Comparison of ENCODE assay signal across 8 mouse cellular contexts in genomic region chr3:37687158-37687980, GRCm38 (mm10). TPM values are rescaled to one million over a fixed set of nuclear protein-coding genes. Genes with fewer than 3 reads are reported as not detected.
DNase-seq lines count a peak whose midpoint lies in the region; ATAC-seq and TF ChIP-seq lines count a peak whose summit lies in the region.

No protein-coding gene starts in this region.

- WGBS in hindbrain, postnatal 0 days = 29% methylated on average over 28 of the region's 28 CpGs
- WGBS in lung, postnatal 0 days = 11% methylated on average over 28 of the region's 28 CpGs

- peak overlapping the region; percentile 33; the same call in 1 of the 2 replicates for H3K9ac ChIP-seq in hindbrain, postnatal 0 days (replicated peaks; ENCODE audit: low read length)
- H3K9ac ChIP-seq in lung, postnatal 0 days (replicated peaks; ENCODE audit: low read depth) = no peak overlapping the region

- H3K27ac ChIP-seq in cortical plate, adult 2 months (ENCODE audit: insufficient read depth, low read length) = no peak overlapping the region
- H3K27ac ChIP-seq in hindbrain, postnatal 0 days = no peak overlapping the region
- peak overlapping the region; percentile 87 for H3K27ac ChIP-seq in lung, postnatal 0 days (ENCODE audit: low read length)

- H3K9me3 ChIP-seq in hindbrain, postnatal 0 days (ENCODE audit: low read length) = no peaks in the 10 kb centered on the region
- no peaks in the 10 kb centered on the region for H3K9me3 ChIP-seq in lung, postnatal 0 days (ENCODE audit: low read length)

- H3K4me3 ChIP-seq in cortical plate, adult 2 months (ENCODE audit: insufficient read depth, low read length) = peak overlapping the region; percentile 42
- H3K4me3 ChIP-seq in hindbrain, postnatal 0 days (ENCODE audit: low read length) = peak overlapping the region; percentile 30
- peak overlapping the region; percentile 4; the same call in 1 of the 2 replicates for H3K4me3 ChIP-seq in lung, postnatal 0 days (ENCODE audit: low read depth, low read length)

- H3K36me3 ChIP-seq in hindbrain, postnatal 0 days (ENCODE audit: insufficient read depth, low read length) = no peaks in the 10 kb centered on the region
- H3K36me3 ChIP-seq in lung, postnatal 0 days (ENCODE audit: insufficient read depth, low read length) = no peaks in the 10 kb centered on the region

- peak overlapping the region; percentile 57 for H3K4me2 ChIP-seq in hindbrain, postnatal 0 days (ENCODE audit: low read depth, low read length)
- peak overlapping the region; percentile 48 for H3K4me2 ChIP-seq in lung, postnatal 0 days (replicated peaks; ENCODE audit: low read depth, low read length)

- peak; percentile 46; the same call in 1 of the 2 replicates for TF ChIP-seq POLR2A in cortical plate, adult 2 months (IDR thresholded peaks at IDR 0.05; ENCODE audit: extremely low read depth, insufficient read depth, low read length)

- peaks cover 1% of the 10 kb centered on the region; the same call in 1 of the 2 replicates for H3K4me1 ChIP-seq in cortical plate, adult 2 months (ENCODE audit: control insufficient read depth, insufficient read depth, low read length)
- H3K4me1 ChIP-seq in hindbrain, postnatal 0 days (ENCODE audit: insufficient read depth, low read length) = peaks cover 4% of the 10 kb centered on the region
- no peaks in the 10 kb centered on the region; the same call in 1 of the 2 replicates for H3K4me1 ChIP-seq in lung, postnatal 0 days (ENCODE audit: insufficient read depth, low read depth, low read length)

- ATAC-seq in hindbrain, postnatal 0 days = peak; percentile 63; the same call in 1 of the 2 replicates
- ATAC-seq in lung, postnatal 0 days = peak; percentile 94

- peak; percentile 100 for TF ChIP-seq EP300 in lung, postnatal 0 days (IDR thresholded peaks at IDR 0.05)

- no peaks in the 10 kb centered on the region for H3K27me3 ChIP-seq in hindbrain, postnatal 0 days (ENCODE audit: insufficient read depth, low read length)
- no peaks in the 10 kb centered on the region for H3K27me3 ChIP-seq in lung, postnatal 0 days (replicated peaks; ENCODE audit: insufficient read depth, low read length)

- DNase-seq in ZHBTc4 (ENCODE audit: low read depth, low spot score) = peak; percentile 77
- peak; percentile 62 for DNase-seq in gastrocnemius, postnatal 10 days
- peak; percentile 47 for DNase-seq in hindbrain, postnatal 0 days (ENCODE audit: low spot score)
- DNase-seq in layer of hippocampus, postnatal 36 days = peak; percentile 42
- peak; percentile 97 for DNase-seq in lung, postnatal 0 days (ENCODE audit: low spot score)
- DNase-seq in retina, embryonic 14.5 days (ENCODE audit: low spot score) = peak; percentile 46
- DNase-seq in urinary bladder, postnatal 14 days (ENCODE audit: low spot score) = peak; percentile 80

- no peak for TF ChIP-seq CTCF in cortical plate, adult 2 months (IDR thresholded peaks at IDR 0.05; ENCODE audit: extremely low read depth, insufficient read depth, low read length)
- TF ChIP-seq CTCF in hindbrain, postnatal 0 days (IDR thresholded peaks at IDR 0.05; ENCODE audit: low read depth) = no peak
- peak; percentile 11; the same call in 1 of the 2 replicates for TF ChIP-seq CTCF in lung, postnatal 0 days (IDR thresholded peaks at IDR 0.05)

RNA-seq across cellular contexts. Expression of gene Gm5148, which starts 36.9 kb away (rescaled TPM):
- 13.9 and 14.3 TPM in 2 replicates for polyA plus RNA-seq in cortical plate, adult 2 months (2012; rRNA removed)
- total RNA-seq in gastrocnemius, postnatal 10 days (2021) = under 1 TPM in 1 of 2 experiments, not detected in 1; 0.25 TPM
- 8.7 and 10.5 TPM in 2 replicates for total RNA-seq in hindbrain, postnatal 0 days (2014; rRNA removed)
- polyA plus RNA-seq in hindbrain, postnatal 0 days (2015; fragmentation: Nextera tagmentation; extraction: Ambion mirVana) = 12.0 and 12.5 TPM in 2 replicates
- total RNA-seq in layer of hippocampus, postnatal 36 days (2021) = 1 to 10 TPM; 4.7 to 4.9 TPM
- polyA plus RNA-seq in lung, postnatal 0 days (2015; fragmentation: Nextera tagmentation; extraction: Ambion mirVana) = 10.1 and 11.7 TPM in 2 replicates

RNA-seq across cellular contexts. Expression of gene Spry1, which starts 47.6 kb away (rescaled TPM):
- 9.9 and 10.8 TPM in 2 replicates for polyA plus RNA-seq in cortical plate, adult 2 months (2012; rRNA removed)
- total RNA-seq in gastrocnemius, postnatal 10 days (2021) = 10 to 100 TPM; 51.7 to 61.1 TPM
- total RNA-seq in hindbrain, postnatal 0 days (2014; rRNA removed) = 31.8 and 40.6 TPM in 2 replicates
- polyA plus RNA-seq in hindbrain, postnatal 0 days (2015; fragmentation: Nextera tagmentation; extraction: Ambion mirVana) = 5.5 and 5.6 TPM in 2 replicates
- 10 to 100 TPM; 13.3 to 13.8 TPM for total RNA-seq in layer of hippocampus, postnatal 36 days (2021)
- polyA plus RNA-seq in lung, postnatal 0 days (2015; fragmentation: Nextera tagmentation; extraction: Ambion mirVana) = 23.3 and 24.7 TPM in 2 replicates

Comparison
In these comparisons a context has a peak if more than half of its experiments do, and no peak if none do; other contexts are left out.
1. DNase-seq: peak in every context shown above with its lines; median percentile 97 in lung, postnatal 0 days; 80 in urinary bladder, postnatal 14 days; 77 in ZHBTc4; 62 in gastrocnemius, postnatal 10 days; 47 in hindbrain, postnatal 0 days; 46 in retina, embryonic 14.5 days; 42 in layer of hippocampus, postnatal 36 days.